8 mouse cellular contexts compared by ENCODE assay signal in the genomic region with DNA sequence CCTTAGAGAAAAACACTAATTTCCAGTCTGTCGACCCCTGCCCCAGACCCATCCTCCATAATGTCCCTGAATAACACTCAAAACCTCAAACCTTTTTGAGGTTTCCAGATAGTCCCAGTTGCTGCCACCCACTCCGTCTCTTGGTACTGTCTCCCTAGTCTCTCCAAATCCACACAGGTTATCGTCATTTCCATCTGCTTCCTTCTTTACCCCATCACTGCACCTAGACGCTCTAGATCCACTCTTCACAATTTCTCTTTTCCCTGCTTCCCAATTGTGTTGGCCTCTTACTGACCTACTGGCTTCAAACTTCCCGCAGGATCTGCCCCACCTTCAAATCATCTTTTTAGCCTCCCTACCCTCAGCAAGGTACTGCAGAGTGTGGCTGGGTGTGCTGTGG. TPM values are rescaled to one million over a fixed set of nuclear protein-coding genes. Genes with fewer than 3 reads are reported as not detected.
DNase-seq lines count a peak whose midpoint lies in the region; ATAC-seq and TF ChIP-seq lines count a peak whose summit lies in the region.

No protein-coding gene starts in this region.

- H3K9me3 ChIP-seq in liver, embryonic 14.5 days (ENCODE audit: control insufficient read depth, low read length) = no peaks in the 10 kb centered on the region

- no peak for DNase-seq in gastrocnemius, adult 2 months
- DNase-seq in gastrocnemius, postnatal 25 days = no peak
- no peak for DNase-seq in testis, postnatal 14 days (ENCODE audit: low spot score)
- DNase-seq in liver, embryonic 14.5 days (ENCODE audit: low read depth in 3 of 3, low spot score in 3 of 3) = no peak
- no peak for DNase-seq in urinary bladder, postnatal 14 days (ENCODE audit: low spot score)
- DNase-seq in adrenal gland, postnatal 36 days = no peak
- DNase-seq in urinary bladder, adult 2 months (ENCODE audit: low spot score) = no peak

- H3K27ac ChIP-seq in gastrocnemius, adult 2 months = peak overlapping the region; percentile 89
- H3K27ac ChIP-seq in testis, adult 2 months (ENCODE audit: control insufficient read depth, insufficient read depth, low read depth, low read length) = peak overlapping the region; percentile 23; the same call in 1 of the 2 replicates
- H3K27ac ChIP-seq in liver, embryonic 14.5 days = no peak overlapping the region

- 11% methylated on average over 5 of the region's 5 CpGs for WGBS in liver, embryonic 14.5 days (ENCODE audit: insufficient replicate concordance)

- no peak for TF ChIP-seq POLR2A in testis, adult 2 months (IDR thresholded peaks at IDR 0.05; ENCODE audit: control insufficient read depth, low read depth, low read length)

- peak overlapping the region; percentile 65 for H3K9ac ChIP-seq in liver, embryonic 14.5 days (replicated peaks)

- no peaks in the 10 kb centered on the region for H3K27me3 ChIP-seq in testis, adult 2 months (ENCODE audit: control insufficient read depth, insufficient read depth, low read length)
- no peaks in the 10 kb centered on the region for H3K27me3 ChIP-seq in liver, embryonic 14.5 days (ENCODE audit: control insufficient read depth, insufficient read depth, low read length)

- H3K4me3 ChIP-seq in gastrocnemius, adult 2 months = peak overlapping the region; percentile 82
- no peak overlapping the region; the same call in 1 of the 2 replicates for H3K4me3 ChIP-seq in testis, adult 2 months (ENCODE audit: control insufficient read depth, low read depth, low read length)
- peak overlapping the region; percentile 1 to 58; a peak in 2 of 4 replicates for H3K4me3 ChIP-seq in liver, embryonic 14.5 days (ENCODE audit: insufficient read depth in 1 of 2, low read depth in 2 of 2, low read length in 2 of 2)

- ATAC-seq in liver, embryonic 14.5 days (ENCODE audit: insufficient read depth) = no peak

- no peaks in the 10 kb centered on the region for H3K36me3 ChIP-seq in testis, adult 2 months (ENCODE audit: control insufficient read depth, insufficient read depth, low read length)
- no peaks in the 10 kb centered on the region for H3K36me3 ChIP-seq in liver, embryonic 14.5 days (replicated peaks; ENCODE audit: control insufficient read depth, insufficient read depth, low read depth)

- peak overlapping the region; percentile 85 for H3K4me2 ChIP-seq in liver, embryonic 14.5 days (ENCODE audit: low read depth)

- no peak for TF ChIP-seq EP300 in liver, embryonic 14.5 days (IDR thresholded peaks at IDR 0.05; ENCODE audit: low read depth)

- H3K4me1 ChIP-seq in testis, adult 2 months (ENCODE audit: control insufficient read depth, insufficient read depth, low read length) = peaks cover 6% of the 10 kb centered on the region
- peaks cover 0 to 15% of the 10 kb centered on the region in 2 experiments; a peak in 3 of 4 replicates for H3K4me1 ChIP-seq in liver, embryonic 14.5 days (replicated peaks; ENCODE audit: control insufficient read depth in 2 of 2, insufficient read depth in 2 of 2, low read length in 1 of 2)

- intact Hi-C loops in gastrocnemius, adult 2 months (cut with DNase I) = no loop called here

- TF ChIP-seq CTCF in gastrocnemius, adult 2 months (IDR thresholded peaks at IDR 0.05) = no peak
- no peak for TF ChIP-seq CTCF in testis, adult 2 months (IDR thresholded peaks at IDR 0.05; ENCODE audit: control insufficient read depth, insufficient read depth, insufficient replicate concordance, low read depth, low read length)
- TF ChIP-seq CTCF in liver, embryonic 14.5 days (IDR thresholded peaks at IDR 0.05; ENCODE audit: low read depth) = no peak

RNA-seq across cellular contexts. Expression of gene Rab13, which starts 7.6 kb away (rescaled TPM):
- total RNA-seq in gastrocnemius, adult 2 months (2021) = 1 to 10 TPM; 5.3 to 5.5 TPM
- 1 to 10 TPM; 7.1 to 8.8 TPM for total RNA-seq in gastrocnemius, postnatal 25 days (2021)
- 5.6 and 5.9 TPM in 2 replicates for polyA plus RNA-seq in testis, adult 2 months (2012; rRNA removed)
- polyA plus RNA-seq in liver, embryonic 14.5 days (2012; rRNA removed) = 2.0 and 4.3 TPM in 2 replicates
- 1.9 and 2.9 TPM in 2 replicates for polyA plus RNA-seq in liver, embryonic 14.5 days (2014; fragmentation: Nextera tagmentation; extraction: Ambion mirVana)
- 10 to 100 TPM; 24.6 to 39.0 TPM for total RNA-seq in adrenal gland, postnatal 36 days (2021)
- polyA plus RNA-seq in urinary bladder, adult 2 months (2012; rRNA removed) = 18.7 and 21.4 TPM in 2 replicates

RNA-seq across cellular contexts. Expression of gene Rps27, which starts 7.7 kb away (rescaled TPM):
- total RNA-seq in gastrocnemius, adult 2 months (2021) = 1,000 to 10,000 TPM in 1 of 2 experiments, 100 to 1,000 TPM in 1; 1,000 to 1,257 TPM
- 100 to 1,000 TPM; 823 to 860 TPM for total RNA-seq in gastrocnemius, postnatal 25 days (2021)
- polyA plus RNA-seq in testis, adult 2 months (2012; rRNA removed) = 962 and 971 TPM in 2 replicates
- polyA plus RNA-seq in liver, embryonic 14.5 days (2012; rRNA removed) = 1,231 and 1,357 TPM in 2 replicates
- polyA plus RNA-seq in liver, embryonic 14.5 days (2014; fragmentation: Nextera tagmentation; extraction: Ambion mirVana) = 948 and 959 TPM in 2 replicates
- 1,000 to 10,000 TPM; 1,883 to 1,933 TPM for total RNA-seq in adrenal gland, postnatal 36 days (2021)
- 4,684 and 6,324 TPM in 2 replicates for polyA plus RNA-seq in urinary bladder, adult 2 months (2012; rRNA removed)

RNA-seq across cellular contexts. Expression of gene Jtb, which starts 10.3 kb away (rescaled TPM):
- total RNA-seq in gastrocnemius, adult 2 months (2021) = 10 to 100 TPM; 64.8 to 68.8 TPM
- 10 to 100 TPM; 54.3 to 56.9 TPM for total RNA-seq in gastrocnemius, postnatal 25 days (2021)
- polyA plus RNA-seq in testis, adult 2 months (2012; rRNA removed) = 12.2 and 15.4 TPM in 2 replicates
- 18.8 and 21.2 TPM in 2 replicates for polyA plus RNA-seq in liver, embryonic 14.5 days (2012; rRNA removed)
- polyA plus RNA-seq in liver, embryonic 14.5 days (2014; fragmentation: Nextera tagmentation; extraction: Ambion mirVana) = 48.8 and 55.9 TPM in 2 replicates
- total RNA-seq in adrenal gland, postnatal 36 days (2021) = 10 to 100 TPM; 63.2 to 70.8 TPM
- polyA plus RNA-seq in urinary bladder, adult 2 months (2012; rRNA removed) = 64.2 and 81.2 TPM in 2 replicates

RNA-seq across cellular contexts. Expression of gene Creb3l4, which starts 22.2 kb away (rescaled TPM):
- total RNA-seq in gastrocnemius, adult 2 months (2021) = not detected
- under 1 TPM in 1 of 2 experiments, not detected in 1; 0.35 TPM for total RNA-seq in gastrocnemius, postnatal 25 days (2021)
- polyA plus RNA-seq in testis, adult 2 months (2012; rRNA removed) = 305 and 322 TPM in 2 replicates
- polyA plus RNA-seq in liver, embryonic 14.5 days (2012; rRNA removed) = 0.15 and 0.27 TPM in 2 replicates
- polyA plus RNA-seq in liver, embryonic 14.5 days (2014; fragmentation: Nextera tagmentation; extraction: Ambion mirVana) = 0.24 and 0.28 TPM in 2 replicates
- under 1 TPM; 0.20 to 0.66 TPM for total RNA-seq in adrenal gland, postnatal 36 days (2021)
- 1.7 and 2.0 TPM in 2 replicates for polyA plus RNA-seq in urinary bladder, adult 2 months (2012; rRNA removed)

RNA-seq across cellular contexts. Expression of gene Slc39a1, which starts 26.8 kb away (rescaled TPM):
- total RNA-seq in gastrocnemius, adult 2 months (2021) = 10 to 100 TPM; 41.6 to 50.6 TPM
- 10 to 100 TPM; 49.6 to 54.7 TPM for total RNA-seq in gastrocnemius, postnatal 25 days (2021)
- 22.5 and 27.4 TPM in 2 replicates for polyA plus RNA-seq in testis, adult 2 months (2012; rRNA removed)
- polyA plus RNA-seq in liver, embryonic 14.5 days (2012; rRNA removed) = 9.8 and 10.8 TPM in 2 replicates
- polyA plus RNA-seq in liver, embryonic 14.5 days (2014; fragmentation: Nextera tagmentation; extraction: Ambion mirVana) = 24.1 and 24.9 TPM in 2 replicates
- 100 to 1,000 TPM; 127 to 142 TPM for total RNA-seq in adrenal gland, postnatal 36 days (2021)
- 55.0 and 79.5 TPM in 2 replicates for polyA plus RNA-seq in urinary bladder, adult 2 months (2012; rRNA removed)
